Mouse (Mus musculus) small intestine, adult 2 months (tissue): ENCODE measurements around the gene Tmem51. TPM values are rescaled to one million over a fixed set of nuclear protein-coding genes. Genes with fewer than 3 reads are reported as not detected.

Experiments used
- H3K27ac ChIP-seq: fragments of 200-500 bp; 2 replicates; pipeline ENCODE4 v1.5.1; 2012; ENCODE audit warnings: low read depth, low read length, control low read depth, inconsistent platforms; ENCODE audit not compliant: insufficient read depth
- H3K27me3 ChIP-seq: fragments of 200-500 bp; 2 replicates; pipeline ENCODE4 v1.6.1; 2012; ENCODE audit warnings: mild to moderate bottlenecking, moderate library complexity, low read length, inconsistent platforms; ENCODE audit not compliant: control insufficient read depth, insufficient read depth
- H3K36me3 ChIP-seq: fragments of 200-500 bp; 2 replicates; pipeline ENCODE4 v1.6.1; 2012; ENCODE audit warnings: mild to moderate bottlenecking, low read length, control low read depth, inconsistent platforms; ENCODE audit not compliant: control insufficient read depth, insufficient read depth
- H3K4me1 ChIP-seq: fragments of 200-500 bp; 2 replicates; pipeline ENCODE4 v1.6.1; 2012; ENCODE audit warnings: low read length, inconsistent platforms, mixed read lengths; ENCODE audit not compliant: control insufficient read depth, insufficient read depth, insufficient read length
- H3K4me3 ChIP-seq: fragments of 200-500 bp; 2 replicates; pipeline ENCODE4 v1.5.1; 2012; ENCODE audit warnings: low read depth, mild to moderate bottlenecking, control low read depth, inconsistent platforms, low read length, moderate library complexity
- CTCF ChIP-seq: fragments of 200-500 bp; IDR thresholded peaks from 2 replicates; pipeline ENCODE4 v1.5.1; 2012; ENCODE audit warnings: low read depth, mild to moderate bottlenecking, control low read depth, inconsistent platforms, low read length, moderate library complexity, mixed read lengths; ENCODE audit not compliant: insufficient replicate concordance, insufficient read length; ENCODE audit errors: extremely low read depth
- POLR2A ChIP-seq: fragments of 200-500 bp; IDR thresholded peaks from 2 replicates; pipeline ENCODE4 v1.6.1; 2012; ENCODE audit warnings: low read depth, mild to moderate bottlenecking, control low read depth, inconsistent platforms, low read length, moderate library complexity
- WGBS: fragments of 180-500 bp; shearing (Covaris S2); methylation state at CpG from one replicate; pipeline ENCODE4 v1.1.7; 2018; 5-methylcytosine and 5-hydroxymethylcytosine counted together
- polyA plus RNA-seq: library from polyadenylated mRNA; depleted of rRNA; stranded (reverse); fragments of >200 nt; gene quantifications from 2 replicates; pipeline ENCODE4 v1.2.3, GENCODE M21; 2012; rRNA removed

Tmem51 gene
- 21.0 and 30.5 TPM in 2 replicates for polyA plus RNA-seq

DNA sequence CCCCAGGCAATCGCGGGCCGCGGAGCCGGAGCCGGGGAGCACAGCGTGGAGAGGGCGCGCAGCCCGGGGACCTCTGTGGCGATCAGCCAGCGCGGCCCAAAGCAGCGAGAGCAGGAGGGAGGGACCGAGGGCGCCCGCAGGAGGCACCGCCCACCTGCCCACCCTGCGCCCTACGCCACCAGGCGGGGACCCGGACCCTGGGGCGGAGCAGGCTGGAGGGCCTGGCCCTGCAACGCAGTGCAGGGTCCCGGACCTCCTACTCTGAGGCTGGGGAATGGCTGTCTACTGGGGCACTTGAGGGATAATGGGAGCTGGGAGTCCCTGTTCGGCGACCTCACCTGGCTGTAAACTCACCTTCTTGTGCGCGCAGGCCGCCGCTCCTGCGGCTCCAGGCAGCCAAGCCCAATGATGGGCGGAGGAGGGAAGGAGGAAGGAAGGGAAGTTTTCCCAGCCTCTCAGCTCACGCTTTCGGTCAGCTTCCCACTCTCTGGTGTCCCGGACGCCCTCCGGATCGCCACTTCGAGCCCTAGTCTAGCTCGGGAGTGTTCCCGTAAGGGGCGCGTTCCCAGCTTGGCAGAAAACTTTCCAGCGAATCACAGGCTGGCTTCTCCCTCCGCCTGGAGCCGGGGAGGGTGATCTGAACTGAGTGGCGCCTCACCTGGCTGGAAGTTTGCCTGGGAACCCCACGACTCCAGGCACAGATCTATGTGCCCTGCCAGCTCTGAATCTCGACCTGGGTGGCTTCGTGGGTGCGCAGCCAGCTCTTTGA, at the start of gene Tmem51:
Tmem51 (minus strand) TSS at position 174 of the 769 bp plus-strand sequence.
- H3K27me3 ChIP-seq: no peaks in the 10 kb centered on the region
- TF ChIP-seq CTCF (no peak), POLR2A (peak; percentile 74; the same call in 1 of the 2 replicates)
- WGBS: under 1% methylated on average over 52 of the region's 52 CpGs
- no peaks in the 10 kb centered on the region for H3K36me3 ChIP-seq
- H3K27ac ChIP-seq: peak within 1 kb of the TSS; percentile 96
- peaks cover 22% of the 10 kb centered on the region for H3K4me1 ChIP-seq
- H3K4me3 ChIP-seq: peak within 1 kb of the TSS; percentile 70

DNA sequence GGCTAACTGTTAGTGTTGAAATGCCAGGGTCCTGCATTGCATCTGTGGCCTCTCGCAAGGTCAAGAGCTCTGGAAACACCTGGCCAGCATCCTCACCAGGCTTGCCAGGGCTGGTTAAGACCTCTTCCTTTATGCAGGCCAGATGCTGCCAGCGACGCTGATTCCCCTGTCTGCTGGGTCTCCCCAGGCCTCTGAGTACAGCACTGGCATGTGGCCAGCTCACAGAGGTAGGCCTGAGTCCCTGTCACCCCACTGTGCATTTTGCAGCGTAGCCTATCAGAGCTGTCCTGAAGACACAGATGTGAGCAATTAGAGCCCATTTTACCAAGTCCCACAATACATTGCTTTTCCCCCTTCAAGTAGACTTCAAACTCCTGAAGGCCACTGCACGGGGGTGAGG, 46.1 kb upstream of the Tmem51 start:
- H3K4me3 ChIP-seq: no peak overlapping the region
- no peaks in the 10 kb centered on the region for H3K4me1 ChIP-seq
- H3K27me3 ChIP-seq: no peaks in the 10 kb centered on the region
- H3K27ac ChIP-seq: no peak overlapping the region
- 72% methylated on average over 5 of the region's 5 CpGs for WGBS
- TF ChIP-seq CTCF: no peak
- TF ChIP-seq POLR2A: no peak
- H3K36me3 ChIP-seq: no peaks in the 10 kb centered on the region

DNA sequence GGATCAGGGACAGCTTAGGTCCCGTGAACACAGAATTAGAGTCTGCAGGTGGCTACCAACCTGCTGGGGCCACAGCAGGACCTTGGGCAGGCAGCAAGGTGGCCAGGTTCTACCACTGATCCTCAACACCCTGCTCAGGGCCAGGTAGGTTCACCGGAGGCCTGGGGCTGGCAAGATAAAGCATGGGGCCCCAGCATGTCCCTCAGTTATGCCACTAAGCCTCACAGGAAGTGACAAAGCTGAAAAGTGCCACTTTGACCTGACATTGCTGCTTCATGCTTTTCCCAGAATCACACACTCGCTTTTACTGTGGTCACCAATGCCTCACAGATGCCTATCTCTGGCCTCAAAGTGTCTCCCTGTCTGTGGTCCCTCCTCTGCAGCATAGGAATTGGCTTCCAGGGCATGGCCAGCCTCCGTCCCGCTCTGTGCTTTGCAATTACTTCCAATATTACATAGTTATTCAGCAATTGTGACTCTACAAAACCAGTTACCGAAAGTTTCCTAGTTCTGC, 43.2 kb upstream of the Tmem51 start:
- Histone ChIP-seq H3K4me1 (no peaks in the 10 kb centered on the region), H3K27me3 (no peaks in the 10 kb centered on the region), H3K27ac (no peak overlapping the region), H3K4me3 (no peak overlapping the region), H3K36me3 (no peaks in the 10 kb centered on the region)
- WGBS: 81% methylated on average over 6 of the region's 6 CpGs
- TF ChIP-seq POLR2A (no peak), CTCF (no peak)

GRCm38 (mm10) chr4:142126641-142127274, 42.7 kb upstream of the Tmem51 start:
- WGBS: 64% methylated on average over 10 of the region's 10 CpGs
- no peaks in the 10 kb centered on the region for H3K27me3 ChIP-seq
- H3K27ac ChIP-seq: no peak overlapping the region
- no peaks in the 10 kb centered on the region for H3K36me3 ChIP-seq
- H3K4me3 ChIP-seq: no peak overlapping the region
- H3K4me1 ChIP-seq: no peaks in the 10 kb centered on the region
- TF ChIP-seq CTCF (no peak), POLR2A (no peak)

DNA sequence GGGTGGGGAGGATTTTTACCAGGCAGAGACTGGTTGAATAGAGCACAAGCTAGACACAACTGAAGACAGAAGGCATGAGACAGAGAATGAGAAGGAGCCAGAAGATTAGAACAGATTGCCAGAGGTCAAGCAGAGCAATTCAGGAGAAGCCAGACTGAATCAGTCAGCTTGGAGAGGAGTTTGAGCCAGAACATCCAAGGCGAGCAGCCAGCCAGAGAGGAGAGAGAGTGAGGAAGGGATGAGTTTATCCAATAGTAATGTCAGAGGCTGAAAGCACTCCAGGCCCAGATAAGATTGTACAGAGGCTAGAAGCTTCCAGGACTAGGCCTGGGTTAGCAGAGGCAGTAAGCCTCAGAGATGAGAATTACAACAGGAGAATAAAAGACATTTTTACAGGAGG, 37.1 kb upstream of the Tmem51 start:
- Histone ChIP-seq H3K27me3 (no peaks in the 10 kb centered on the region), H3K4me1 (no peaks in the 10 kb centered on the region), H3K36me3 (no peaks in the 10 kb centered on the region), H3K4me3 (no peak overlapping the region), H3K27ac (no peak overlapping the region)
- no peak for TF ChIP-seq POLR2A
- TF ChIP-seq CTCF: no peak
- WGBS: 50% methylated on average over 1 of the region's 1 CpGs

GRCm38 (mm10) chr4:142118522-142118921, 34.4 kb upstream of the Tmem51 start:
- Histone ChIP-seq H3K27me3 (no peaks in the 10 kb centered on the region), H3K27ac (no peak overlapping the region), H3K4me1 (peaks cover 13% of the 10 kb centered on the region), H3K4me3 (no peak overlapping the region), H3K36me3 (no peaks in the 10 kb centered on the region)
- TF ChIP-seq POLR2A (no peak), CTCF (no peak)
- WGBS: 82% methylated on average over 7 of the region's 7 CpGs

GRCm38 (mm10) chr4:142117993-142118392, 33.9 kb upstream of the Tmem51 start:
- Histone ChIP-seq H3K27me3 (no peaks in the 10 kb centered on the region), H3K36me3 (no peaks in the 10 kb centered on the region), H3K4me1 (peaks cover 15% of the 10 kb centered on the region), H3K27ac (no peak overlapping the region), H3K4me3 (no peak overlapping the region)
- TF ChIP-seq POLR2A (no peak), CTCF (no peak)
- WGBS: 74% methylated on average over 12 of the region's 12 CpGs
